Mouse (Mus musculus): ENCODE results near the gene Mcub. TPM values are rescaled to one million over a fixed set of nuclear protein-coding genes. Genes with fewer than 3 reads are reported as not detected.

Mcub gene
- total RNA-seq, 2 experiments from 2014 or later, result 1.2 to 1.4 TPM

- no peak for DNase-seq (ENCODE audit: extremely low spot score in 1 of 2, low spot score in 2 of 2)
- no peak for TF ChIP-seq CTCF (IDR thresholded peaks at IDR 0.05)
- no peak overlapping the region for H3K4me3 ChIP-seq
- intact Hi-C loops (cut with DNase I), result no loop called here
- H3K27ac ChIP-seq, result no peak overlapping the region
Measured at GRCm38 (mm10) chr3:129946217-129946914, 23.6 kb downstream of the Mcub start.

GRCm38 (mm10) chr3:129943813-129944212, 26.2 kb downstream of the Mcub start:
- no peak overlapping the region for H3K4me3 ChIP-seq
- no peak for TF ChIP-seq CTCF (IDR thresholded peaks at IDR 0.05)
- no peak for DNase-seq (ENCODE audit: extremely low spot score in 1 of 2, low spot score in 2 of 2)
- H3K27ac ChIP-seq, result no peak overlapping the region
- intact Hi-C loops (cut with DNase I), result no loop called here

DNA sequence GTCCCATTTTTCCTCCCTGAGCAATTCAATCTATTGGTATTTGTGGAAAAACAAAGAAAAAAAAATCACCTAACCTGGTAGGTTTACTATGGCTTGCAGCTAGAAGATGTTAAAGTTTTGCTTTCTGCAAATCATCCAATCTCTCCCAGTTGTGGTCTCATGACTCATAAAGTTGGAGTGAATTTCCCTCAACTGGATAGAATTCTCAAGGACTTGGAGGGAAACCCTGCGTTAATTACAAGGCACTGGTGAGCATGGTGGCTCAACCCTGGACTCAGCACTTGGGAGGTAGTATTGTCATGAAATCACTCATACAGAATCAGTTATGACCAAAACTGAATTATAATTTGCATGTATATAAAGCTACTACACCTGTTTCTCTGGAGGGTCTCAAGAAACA, 28.7 kb downstream of the Mcub start:
- no peak for TF ChIP-seq CTCF (IDR thresholded peaks at IDR 0.05)
- Histone ChIP-seq H3K4me3 (no peak overlapping the region), H3K27ac (no peak overlapping the region)
- no peak for DNase-seq (ENCODE audit: extremely low spot score in 1 of 2, low spot score in 2 of 2)
- intact Hi-C loops (cut with DNase I), result no loop called here

- intact Hi-C loops (cut with DNase I), result no loop called here
- no peak for DNase-seq (ENCODE audit: extremely low spot score in 1 of 2, low spot score in 2 of 2)
- Histone ChIP-seq H3K27ac (no peak overlapping the region), H3K4me3 (no peak overlapping the region)
- no peak for TF ChIP-seq CTCF (IDR thresholded peaks at IDR 0.05)
Measured at GRCm38 (mm10) chr3:129940780-129941179, 29.2 kb downstream of the Mcub start.

DNA sequence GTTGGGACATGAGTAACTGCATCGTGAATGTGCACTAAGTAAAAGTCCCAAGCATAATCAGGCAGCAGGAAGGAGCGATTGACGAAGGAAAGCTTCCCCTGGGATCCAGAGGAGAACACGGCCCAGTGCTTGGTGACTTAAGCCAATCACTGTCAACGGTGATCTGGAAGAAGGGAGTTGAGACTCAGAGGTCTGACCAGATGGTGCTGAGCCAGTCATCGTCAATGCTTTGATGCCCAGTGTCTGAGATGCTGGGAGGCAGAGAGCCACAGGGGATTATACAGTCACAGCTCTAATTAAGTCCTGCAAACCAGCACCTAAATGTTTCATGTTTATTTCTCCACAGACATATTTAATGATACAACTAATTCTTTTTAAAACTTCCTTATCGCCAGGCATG, 30.9 kb downstream of the Mcub start:
- no peak for TF ChIP-seq CTCF (IDR thresholded peaks at IDR 0.05)
- Histone ChIP-seq H3K27ac (no peak overlapping the region), H3K4me3 (no peak overlapping the region)
- intact Hi-C loops (cut with DNase I), result no loop called here
- DNase-seq (ENCODE audit: extremely low spot score in 1 of 2, low spot score in 2 of 2), result no peak

GRCm38 (mm10) chr3:129937848-129938247, 32.2 kb downstream of the Mcub start:
- intact Hi-C loops (cut with DNase I), result no loop called here
- TF ChIP-seq CTCF (IDR thresholded peaks at IDR 0.05), result no peak
- no peak overlapping the region for H3K27ac ChIP-seq

DNA sequence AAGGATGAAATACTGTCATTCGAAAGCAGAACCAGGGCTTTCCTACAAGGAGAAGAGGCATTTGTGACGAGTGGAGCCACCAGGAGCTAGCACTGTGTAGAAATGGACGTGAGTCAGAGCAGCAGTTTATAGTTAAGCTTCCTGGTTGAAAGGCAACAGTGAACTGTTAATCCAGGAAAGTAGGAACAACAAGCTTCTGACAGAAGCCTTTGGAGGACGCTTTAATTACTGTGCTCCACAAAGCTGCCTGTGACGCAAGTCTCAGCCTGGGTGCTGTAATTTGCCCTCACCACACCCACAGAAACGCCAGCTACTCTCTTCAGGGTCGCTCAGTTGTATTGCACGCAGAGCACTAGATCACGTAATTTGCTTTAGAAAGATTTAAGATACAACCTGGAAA, 33.4 kb downstream of the Mcub start:
- intact Hi-C loops (cut with DNase I), result no loop called here
- no peak for TF ChIP-seq CTCF (IDR thresholded peaks at IDR 0.05)
- no peak overlapping the region for H3K27ac ChIP-seq
- DNase-seq (ENCODE audit: extremely low spot score in 1 of 2, low spot score in 2 of 2), result no peak
- H3K4me3 ChIP-seq, result no peak overlapping the region

More at GRCm38 (mm10) chr3:129937848-129938247, 32.2 kb downstream of the Mcub start:
- no peak overlapping the region for H3K4me3 ChIP-seq
- no peak for DNase-seq (ENCODE audit: extremely low spot score in 1 of 2, low spot score in 2 of 2)

- intact Hi-C loops (cut with DNase I), result no loop called here
- H3K4me3 ChIP-seq, result no peak overlapping the region
- no peak for DNase-seq (ENCODE audit: extremely low spot score in 1 of 2, low spot score in 2 of 2)
- no peak overlapping the region for H3K27ac ChIP-seq
- peak; percentile 42 for TF ChIP-seq CTCF (IDR thresholded peaks at IDR 0.05)
Measured at GRCm38 (mm10) chr3:129932443-129932842, 37.6 kb downstream of the Mcub start.

DNA sequence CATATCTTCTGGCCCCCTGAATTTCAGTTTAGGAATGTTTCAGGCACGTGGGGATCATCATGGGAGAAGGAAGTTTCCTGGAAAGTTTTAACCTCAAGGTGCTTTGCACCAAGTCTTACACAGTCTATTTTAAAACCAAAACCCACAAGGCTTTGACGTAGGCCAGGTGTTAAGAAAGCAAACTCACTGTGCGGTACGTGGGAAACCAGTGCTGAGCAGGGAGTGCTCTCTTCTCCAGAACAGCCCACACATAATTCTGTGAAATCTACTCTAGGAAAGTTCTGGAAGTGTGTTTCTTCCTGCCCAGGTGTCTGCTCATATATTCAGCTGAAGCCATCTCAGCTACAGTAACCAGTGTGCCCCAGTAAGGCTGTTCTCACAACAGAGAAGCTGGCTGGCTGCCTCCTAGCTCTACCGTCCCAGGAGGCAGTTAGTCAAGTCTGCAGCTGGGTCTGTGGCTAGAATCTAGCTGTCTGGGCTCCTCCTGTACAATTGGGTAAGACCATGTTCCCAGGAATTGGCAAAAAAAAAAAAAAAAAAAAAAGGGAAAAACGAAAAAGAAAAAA, 39.7 kb downstream of the Mcub start:
- intact Hi-C loops (cut with DNase I), result no loop called here
- TF ChIP-seq CTCF (IDR thresholded peaks at IDR 0.05), result no peak
- DNase-seq (ENCODE audit: extremely low spot score in 1 of 2, low spot score in 2 of 2), result no peak

DNA sequence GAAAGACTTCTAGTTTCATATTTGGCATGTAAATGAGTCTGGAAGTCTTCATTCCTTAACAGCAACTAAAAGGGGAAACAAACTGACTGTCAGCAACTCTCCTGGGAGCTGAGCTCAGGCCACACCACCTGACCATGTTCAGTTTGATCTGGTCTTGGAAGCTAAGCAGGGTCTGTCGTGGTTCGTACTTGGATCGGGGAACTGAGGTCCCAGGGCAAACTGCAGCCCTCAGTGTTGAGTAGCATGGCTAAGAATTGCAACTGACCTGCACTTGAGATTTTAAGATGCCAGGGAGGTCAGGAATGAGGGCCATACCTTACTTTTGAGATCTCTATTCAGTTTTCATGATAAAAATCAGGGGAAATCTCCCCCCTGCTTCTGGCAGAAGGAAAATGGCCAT, 44.1 kb downstream of the Mcub start:
- TF ChIP-seq CTCF (IDR thresholded peaks at IDR 0.05), result no peak
- intact Hi-C loops (cut with DNase I), result no loop called here
- DNase-seq (ENCODE audit: extremely low spot score in 1 of 2, low spot score in 2 of 2), result no peak
- no peak overlapping the region for H3K27ac ChIP-seq
- H3K4me3 ChIP-seq, result no peak overlapping the region

More for the DNA sequence above, 39.7 kb downstream of the Mcub start:
- no peak overlapping the region for H3K27ac ChIP-seq
- H3K4me3 ChIP-seq, result no peak overlapping the region

GRCm38 (mm10) chr3:129923581-129923980, 46.4 kb downstream of the Mcub start:
- intact Hi-C loops (cut with DNase I), result no loop called here
- no peak for TF ChIP-seq CTCF (IDR thresholded peaks at IDR 0.05)
- no peak overlapping the region for H3K27ac ChIP-seq
- H3K4me3 ChIP-seq, result no peak overlapping the region
- DNase-seq (ENCODE audit: extremely low spot score in 1 of 2, low spot score in 2 of 2), result no peak

- no peak overlapping the region for H3K27ac ChIP-seq
- peak; percentile 77 to 86 for DNase-seq (ENCODE audit: extremely low spot score in 1 of 2, low spot score in 2 of 2)
- H3K4me3 ChIP-seq, result no peak overlapping the region
- intact Hi-C loops (cut with DNase I), result loop anchor here (1.0 to 5.0 kb wide), 4 partner anchors 49 to 162 kb away; partner anchors contain the start of gene Sec24b
- TF ChIP-seq CTCF (IDR thresholded peaks at IDR 0.05), result peak; percentile 87
Measured at GRCm38 (mm10) chr3:129918434-129918833, 51.6 kb downstream of the Mcub start.

GRCm38 (mm10) chr3:129917424-129917823, 52.6 kb downstream of the Mcub start:
- TF ChIP-seq CTCF (IDR thresholded peaks at IDR 0.05), result no peak
- intact Hi-C loops (cut with DNase I), result loop anchor here (5.0 kb wide), 3 partner anchors 50 to 145 kb away; partner anchors contain the start of gene Sec24b
- no peak overlapping the region for H3K4me3 ChIP-seq
- no peak for DNase-seq (ENCODE audit: extremely low spot score in 1 of 2, low spot score in 2 of 2)
- no peak overlapping the region for H3K27ac ChIP-seq

All from left cerebral cortex, adult 2 months (tissue).